ENCODE assay signal across 8 mouse cellular contexts in genomic region chr2:93176193-93176798, GRCm38 (mm10). TPM values are rescaled to one million over a fixed set of nuclear protein-coding genes. Genes with fewer than 3 reads are reported as not detected.
A peak's percentile ranks its signal among the peaks of the same experiment; 100 is the strongest.
DNase-seq lines count a peak whose midpoint lies in the region; ATAC-seq lines count a peak whose summit lies in the region.
"Had no signal": no experiment of that assay in that cellular context is flagged by ENCODE, and none has a peak within 500 bp of the region (broad histone marks: within the 10 kb centered on the region; RNA-seq: fewer than 3 reads in every experiment).

No protein-coding gene starts in this region.

- H3K4me2 ChIP-seq in forebrain, embryonic 15.5 days (replicated peaks): 0 out of 2 replicates have a peak overlapping the region, but pooled peaks have one; percentile 35

- H3K36me3 ChIP-seq in forebrain, embryonic 15.5 days: no peaks in the 10 kb centered on the region
- H3K36me3 ChIP-seq in midbrain, embryonic 10.5 days: no peaks in the 10 kb centered on the region

- peak; percentile 16 to 26 for DNase-seq in thymus, postnatal 36 days
- no peak for DNase-seq in thymus, postnatal 14 days
- no peak for DNase-seq in midbrain, embryonic 10.5 days (ENCODE audit: low spot score)
- DNase-seq in adrenal gland, postnatal 36 days: no peak
- DNase-seq in right cerebral cortex, postnatal 36 days (ENCODE audit: low spot score in 2 of 2): no peak
- DNase-seq in adrenal gland, adult 8-10 months: no peak
- DNase-seq: layer of hippocampus, adult 9-11 months had no signal

- no peak overlapping the region for H3K4me3 ChIP-seq in forebrain, embryonic 15.5 days
- peak overlapping the region; percentile 41 for H3K4me3 ChIP-seq in midbrain, embryonic 10.5 days

- H3K27ac ChIP-seq in forebrain, embryonic 15.5 days (replicated peaks): peak overlapping the region; percentile 86
- H3K27ac ChIP-seq in midbrain, embryonic 10.5 days (replicated peaks): peak overlapping the region; percentile 91

- 14% methylated on average over 4 of the region's 4 CpGs for WGBS in forebrain, embryonic 15.5 days
- WGBS in midbrain, embryonic 10.5 days: 14% methylated on average over 4 of the region's 4 CpGs

- no peak overlapping the region for H3K9ac ChIP-seq in forebrain, embryonic 15.5 days (replicated peaks)

- H3K4me1 ChIP-seq in forebrain, embryonic 15.5 days: peaks cover 68% of the 10 kb centered on the region
- peaks cover 99% of the 10 kb centered on the region for H3K4me1 ChIP-seq in midbrain, embryonic 10.5 days

- peak; percentile 1; the same call in 1 of the 2 replicates for ATAC-seq in forebrain, embryonic 15.5 days (replicated peaks)

- no peaks in the 10 kb centered on the region for H3K27me3 ChIP-seq in forebrain, embryonic 15.5 days
- H3K27me3 ChIP-seq in midbrain, embryonic 10.5 days (ENCODE audit: low read depth, poor library complexity, severe bottlenecking): peaks cover 56% of the 10 kb centered on the region

- H3K9me3 ChIP-seq in forebrain, embryonic 15.5 days: no peaks in the 10 kb centered on the region
- no peaks in the 10 kb centered on the region for H3K9me3 ChIP-seq in midbrain, embryonic 10.5 days (replicated peaks)

RNA-seq across cellular contexts. Expression of gene Trp53i11, which starts 11.1 kb away (rescaled TPM):
- polyA plus RNA-seq in forebrain, embryonic 15.5 days (2015; fragmentation: Nextera tagmentation; extraction: Ambion mirVana): 90.5 and 110 TPM in 2 replicates
- polyA plus RNA-seq in midbrain, embryonic 10.5 days (2016; fragmentation: Nextera tagmentation; extraction: Ambion mirVana): 171 and 214 TPM in 2 replicates
- total RNA-seq in adrenal gland, postnatal 36 days (2021): 10 to 100 TPM; 48.9 to 70.7 TPM
- total RNA-seq in adrenal gland, adult 8-10 months (2022): 100 to 1,000 TPM in 2 of 4 experiments, 10 to 100 TPM in 2; 87.6 to 148 (median 97.6) TPM

Comparison
In these comparisons a context has a peak if more than half of its experiments do, and no peak if none do; other contexts are left out.
1. DNase-seq: peak in thymus, postnatal 36 days (2 of 2); none in thymus, postnatal 14 days (single experiment), midbrain, embryonic 10.5 days (single experiment), adrenal gland, postnatal 36 days (0 of 2), right cerebral cortex, postnatal 36 days (0 of 2) and adrenal gland, adult 8-10 months (single experiment).